Mouse (Mus musculus) adipose tissue, adult 10 weeks (tissue): ENCODE data around the gene Rfesd. TPM values are rescaled to one million over a fixed set of nuclear protein-coding genes. Genes with fewer than 3 reads are reported as not detected.

Experiments
- polyA plus RNA-seq: library from polyadenylated mRNA; stranded (reverse); fragments of 350-450 nt; fragmentation: Illumina TruSeq; extraction: RNeasy Lipid Tissue Mini Kit (QIAGEN cat#74804); gene quantifications from one replicate; pipeline ENCODE4 v1.2.3, GENCODE M21; 2014; ENCODE audit warnings: low read depth, low replicate concordance

Gene Rfesd
- 25.0 TPM for polyA plus RNA-seq

GRCm38 (mm10) chr13:76017974-76018843, at the start of gene Rfesd:
TSS of gene Rfesd (minus strand) at chr13:76018719.

GRCm38 (mm10) chr13:76056896-76057266, 38.4 kb upstream of the Rfesd start, which contains the start of gene Gpr150:
TSS of gene Gpr150 (minus strand) at chr13:76056996.

GRCm38 (mm10) chr13:75966850-75967249, 51.7 kb downstream of the Rfesd start, which contains the start of gene Spata9:
TSS of gene Spata9 (plus strand) at chr13:75967150.

Other genes starting within 250 kb of the Rfesd start
- gene Glrx, start 178.9 kb downstream of the Rfesd start, polyA plus RNA-seq: 50.5 TPM
- gene Rhobtb3, start 74.8 kb downstream of the Rfesd start, polyA plus RNA-seq: 14.3 TPM
- gene Spata9, start 51.6 kb downstream of the Rfesd start, polyA plus RNA-seq: 3.7 TPM
- 0.14 TPM for gene Gpr150, start 38.3 kb upstream of the Rfesd start, polyA plus RNA-seq
- gene Arsk, start 79.9 kb upstream of the Rfesd start, polyA plus RNA-seq: 13.6 TPM
- 9.6 TPM for gene Ttc37, start 80.0 kb upstream of the Rfesd start, polyA plus RNA-seq